Mouse (Mus musculus) CD8-positive naive resting alpha-beta T cell, adult 2 months (primary cell): ENCODE data around the gene Uvrag.

Experiments used
- DNase-seq, 2 experiments: peaks; one replicate each; pipeline ENCODE4 v3.0.0; 2022; ENCODE audit warnings: low read depth in 2 of 2, low spot score in 2 of 2

The Uvrag gene

GRCm38 (mm10) chr7:98855388-98855787 is 285.6 kb downstream of the Uvrag start:
- DNase-seq, result no peak

- DNase-seq, result no peak
Measured at GRCm38 (mm10) chr7:98853806-98854205, 287.1 kb downstream of the Uvrag start.

GRCm38 (mm10) chr7:98852950-98853650 is 287.8 kb downstream of the Uvrag start:
- no peak for DNase-seq

- DNase-seq, result no peak
Measured at GRCm38 (mm10) chr7:98851220-98851619, 289.7 kb downstream of the Uvrag start.

GRCm38 (mm10) chr7:98850388-98850787 is 290.6 kb downstream of the Uvrag start:
- DNase-seq, result no peak

- no peak for DNase-seq
Measured at GRCm38 (mm10) chr7:98848899-98849640, 291.9 kb downstream of the Uvrag start.

GRCm38 (mm10) chr7:98843649-98844048 is 297.3 kb downstream of the Uvrag start:
- no peak for DNase-seq

- no peak for DNase-seq
Measured at GRCm38 (mm10) chr7:98842997-98843396, 297.9 kb downstream of the Uvrag start.

- no peak for DNase-seq
Measured at GRCm38 (mm10) chr7:98841802-98842201, 299.1 kb downstream of the Uvrag start.

- DNase-seq, result no peak
Measured at GRCm38 (mm10) chr7:98840771-98841170, 300.2 kb downstream of the Uvrag start.

GRCm38 (mm10) chr7:98839312-98839711 is 301.6 kb downstream of the Uvrag start:
- DNase-seq, result no peak

GRCm38 (mm10) chr7:98838729-98839141 is 302.2 kb downstream of the Uvrag start:
- DNase-seq, result peak in 1 of 2 experiments; percentile 19

GRCm38 (mm10) chr7:98837901-98838300 is 303.0 kb downstream of the Uvrag start:
- peak; percentile 41 to 59 for DNase-seq

- DNase-seq, result peak; percentile 51 to 72
Measured at GRCm38 (mm10) chr7:98836646-98837045, 304.3 kb downstream of the Uvrag start.

- peak in 1 of 2 experiments; percentile 11 for DNase-seq
Measured at GRCm38 (mm10) chr7:98835519-98836441, 305.2 kb downstream of the Uvrag start.
